Mouse (Mus musculus): ENCODE measurements around the gene Pheta1. TPM values are rescaled to one million over a fixed set of nuclear protein-coding genes. Genes with fewer than 3 reads are reported as not detected.

Pheta1 gene
- polyA plus RNA-seq, 1 experiment from 2014 or later, result 22.2 TPM

- DNase-seq (no peak), ATAC-seq (ENCODE audit: insufficient read depth) (no peak)
- no peak overlapping the region for H3K4me3 ChIP-seq (ENCODE audit: low read depth, low read length)
- no peaks in the 10 kb centered on the region for H3K36me3 ChIP-seq (ENCODE audit: insufficient read depth)
- H3K4me1 ChIP-seq (ENCODE audit: insufficient read depth), result no peaks in the 10 kb centered on the region
- WGBS, result 57% methylated on average over 8 of the region's 8 CpGs
- no peak overlapping the region for H3K9ac ChIP-seq
- no peaks in the 10 kb centered on the region for H3K27me3 ChIP-seq (ENCODE audit: insufficient read depth, low read length)
- H3K4me2 ChIP-seq, result no peak overlapping the region
- TF ChIP-seq CTCF (IDR thresholded peaks at IDR 0.05; ENCODE audit: low read depth), result no peak
- H3K27ac ChIP-seq (ENCODE audit: low read depth), result no peak overlapping the region
- H3K9me3 ChIP-seq (ENCODE audit: low read depth, low read length), result no peaks in the 10 kb centered on the region; the same call in 1 of the 2 replicates
These were observed 34.6 kb downstream of the Pheta1 start for GRCm38 (mm10) chr5:121883356-121883755.

GRCm38 (mm10) chr5:121889375-121889774, 40.6 kb downstream of the Pheta1 start:
- Histone ChIP-seq H3K27ac (ENCODE audit: low read depth) (no peak overlapping the region), H3K36me3 (ENCODE audit: insufficient read depth) (no peaks in the 10 kb centered on the region), H3K9ac (no peak overlapping the region), H3K4me3 (ENCODE audit: low read depth, low read length) (no peak overlapping the region), H3K4me1 (ENCODE audit: insufficient read depth) (no peaks in the 10 kb centered on the region), H3K4me2 (no peak overlapping the region), H3K27me3 (ENCODE audit: insufficient read depth, low read length) (no peaks in the 10 kb centered on the region), H3K9me3 (ENCODE audit: low read depth, low read length) (no peaks in the 10 kb centered on the region; the same call in 1 of the 2 replicates)
- no peak for TF ChIP-seq CTCF (IDR thresholded peaks at IDR 0.05; ENCODE audit: low read depth)
- ATAC-seq (ENCODE audit: insufficient read depth) (no peak), DNase-seq (no peak)
- WGBS, result 60% methylated on average over 13 of the region's 13 CpGs

GRCm38 (mm10) chr5:121889819-121890362, 41.1 kb downstream of the Pheta1 start:
- Histone ChIP-seq H3K4me2 (no peak overlapping the region), H3K4me3 (ENCODE audit: low read depth, low read length) (no peak overlapping the region), H3K9me3 (ENCODE audit: low read depth, low read length) (no peaks in the 10 kb centered on the region; the same call in 1 of the 2 replicates), H3K27ac (ENCODE audit: low read depth) (no peak overlapping the region), H3K36me3 (ENCODE audit: insufficient read depth) (no peaks in the 10 kb centered on the region), H3K4me1 (ENCODE audit: insufficient read depth) (no peaks in the 10 kb centered on the region), H3K9ac (no peak overlapping the region), H3K27me3 (ENCODE audit: insufficient read depth, low read length) (no peaks in the 10 kb centered on the region)
- 56% methylated on average over 9 of the region's 9 CpGs for WGBS
- no peak for DNase-seq
- no peak for TF ChIP-seq CTCF (IDR thresholded peaks at IDR 0.05; ENCODE audit: low read depth)
- ATAC-seq (ENCODE audit: insufficient read depth), result no peak

DNA sequence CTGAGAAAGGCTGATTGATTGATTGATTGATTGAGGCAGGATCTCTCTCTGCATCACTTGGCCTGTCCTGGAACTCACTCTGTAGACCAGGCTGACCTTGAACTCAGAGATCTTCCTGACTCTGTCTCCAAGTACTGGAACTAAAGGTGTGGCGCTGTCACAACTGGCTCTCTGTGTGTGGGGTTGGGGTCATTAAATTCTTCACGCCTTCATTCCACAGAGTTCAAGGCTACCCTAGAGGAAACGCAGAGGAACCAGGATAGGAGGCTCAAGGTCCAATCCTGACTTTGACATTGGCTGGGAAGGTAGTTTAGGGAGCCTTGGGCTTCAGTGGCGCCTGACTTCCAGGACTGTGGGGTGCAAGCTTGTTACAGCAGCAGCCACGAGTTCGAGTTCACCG, 42.1 kb downstream of the Pheta1 start:
- DNase-seq, result no peak
- TF ChIP-seq CTCF (IDR thresholded peaks at IDR 0.05; ENCODE audit: low read depth), result no peak

DNA sequence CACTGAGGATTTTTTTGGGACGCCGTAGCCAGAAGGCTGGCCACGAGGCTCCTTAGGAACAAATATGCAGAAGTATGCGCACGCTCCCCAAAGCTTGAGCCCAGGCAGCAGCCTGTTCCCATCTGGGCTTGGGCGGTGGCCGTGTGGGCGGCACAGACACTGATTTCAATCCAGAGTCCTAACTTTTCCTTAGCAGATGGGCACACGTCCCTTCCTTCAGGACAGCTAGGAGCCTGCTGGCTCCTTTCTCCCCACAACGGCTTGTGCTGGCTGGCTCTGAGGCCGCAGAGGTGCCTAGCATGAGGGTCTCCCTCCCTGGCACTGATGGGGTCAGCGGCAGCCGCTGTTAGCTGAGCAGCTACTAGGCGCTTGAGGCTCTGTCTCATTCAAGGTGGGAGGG, 43.5 kb downstream of the Pheta1 start:
- WGBS, result 82% methylated on average over 14 of the region's 14 CpGs
- H3K4me3 ChIP-seq (ENCODE audit: low read depth, low read length), result no peak overlapping the region
- H3K9me3 ChIP-seq (ENCODE audit: low read depth, low read length), result no peaks in the 10 kb centered on the region
- no peak overlapping the region for H3K9ac ChIP-seq
- no peaks in the 10 kb centered on the region for H3K27me3 ChIP-seq (ENCODE audit: insufficient read depth, low read length)
- H3K4me1 ChIP-seq (ENCODE audit: insufficient read depth), result no peaks in the 10 kb centered on the region
- H3K36me3 ChIP-seq (ENCODE audit: insufficient read depth), result no peaks in the 10 kb centered on the region
- no peak for TF ChIP-seq CTCF (IDR thresholded peaks at IDR 0.05; ENCODE audit: low read depth)
- no peak overlapping the region for H3K4me2 ChIP-seq
- no peak for DNase-seq
- no peak for ATAC-seq (ENCODE audit: insufficient read depth)
- H3K27ac ChIP-seq (ENCODE audit: low read depth), result no peak overlapping the region

More for the DNA sequence above, 42.1 kb downstream of the Pheta1 start:
- H3K4me1 ChIP-seq (ENCODE audit: insufficient read depth), result no peaks in the 10 kb centered on the region
- H3K4me3 ChIP-seq (ENCODE audit: low read depth, low read length), result no peak overlapping the region
- no peak overlapping the region for H3K9ac ChIP-seq
- 87% methylated on average over 7 of the region's 7 CpGs for WGBS
- H3K27ac ChIP-seq (ENCODE audit: low read depth), result no peak overlapping the region
- no peak overlapping the region for H3K4me2 ChIP-seq
- no peaks in the 10 kb centered on the region for H3K36me3 ChIP-seq (ENCODE audit: insufficient read depth)
- no peaks in the 10 kb centered on the region for H3K27me3 ChIP-seq (ENCODE audit: insufficient read depth, low read length)
- no peak for ATAC-seq (ENCODE audit: insufficient read depth)
- no peaks in the 10 kb centered on the region; the same call in 1 of the 2 replicates for H3K9me3 ChIP-seq (ENCODE audit: low read depth, low read length)

DNA sequence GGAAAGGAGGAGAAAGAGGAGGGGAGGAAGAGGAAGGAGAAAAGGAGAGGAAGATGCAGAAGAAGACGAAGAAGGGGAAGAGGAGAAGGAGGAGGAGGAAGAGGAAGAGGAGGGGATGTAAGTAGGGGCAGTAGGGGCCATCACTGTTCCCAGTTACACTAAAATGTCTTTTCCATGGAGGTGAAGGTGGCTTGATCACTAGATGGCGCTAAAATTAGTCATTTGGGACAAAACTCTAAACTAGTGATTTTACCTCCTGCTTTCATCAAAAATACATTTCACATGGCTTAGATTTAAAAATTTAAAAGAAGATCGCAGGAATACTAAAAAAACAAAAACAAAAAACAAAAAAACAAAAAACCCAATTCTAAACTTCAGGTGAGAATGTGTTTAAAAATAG, 44.8 kb downstream of the Pheta1 start:
- peak; percentile 53 for TF ChIP-seq CTCF (IDR thresholded peaks at IDR 0.05; ENCODE audit: low read depth)
- no peaks in the 10 kb centered on the region for H3K4me1 ChIP-seq (ENCODE audit: insufficient read depth)
- no peak overlapping the region for H3K4me3 ChIP-seq (ENCODE audit: low read depth, low read length)
- no peaks in the 10 kb centered on the region for H3K9me3 ChIP-seq (ENCODE audit: low read depth, low read length)
- H3K36me3 ChIP-seq (ENCODE audit: insufficient read depth), result no peaks in the 10 kb centered on the region
- WGBS, result 31% methylated on average over 3 of the region's 3 CpGs
- no peak overlapping the region for H3K4me2 ChIP-seq
- DNase-seq (peak; percentile 82), ATAC-seq (ENCODE audit: insufficient read depth) (no peak)
- no peak overlapping the region for H3K27ac ChIP-seq (ENCODE audit: low read depth)
- no peaks in the 10 kb centered on the region for H3K27me3 ChIP-seq (ENCODE audit: insufficient read depth, low read length)
- no peak overlapping the region for H3K9ac ChIP-seq

GRCm38 (mm10) chr5:121894647-121895046, 45.9 kb downstream of the Pheta1 start:
- 67% methylated on average over 10 of the region's 10 CpGs for WGBS

More at GRCm38 (mm10) chr5:121894647-121895046, 45.9 kb downstream of the Pheta1 start:
- ATAC-seq (ENCODE audit: insufficient read depth) (no peak), DNase-seq (no peak)
- H3K27ac ChIP-seq (ENCODE audit: low read depth), result no peak overlapping the region
- no peaks in the 10 kb centered on the region for H3K4me1 ChIP-seq (ENCODE audit: insufficient read depth)
- no peaks in the 10 kb centered on the region for H3K27me3 ChIP-seq (ENCODE audit: insufficient read depth, low read length)
- H3K4me3 ChIP-seq (ENCODE audit: low read depth, low read length), result no peak overlapping the region
- H3K36me3 ChIP-seq (ENCODE audit: insufficient read depth), result no peaks in the 10 kb centered on the region
- no peak overlapping the region for H3K9ac ChIP-seq
- no peaks in the 10 kb centered on the region for H3K9me3 ChIP-seq (ENCODE audit: low read depth, low read length)
- no peak for TF ChIP-seq CTCF (IDR thresholded peaks at IDR 0.05; ENCODE audit: low read depth)
- no peak overlapping the region for H3K4me2 ChIP-seq
